Mouse (Mus musculus): ENCODE data around the gene Tmprss11a. TPM values are rescaled to one million over a fixed set of nuclear protein-coding genes. Genes with fewer than 3 reads are reported as not detected.

Tmprss11a gene
- not detected in 2 replicates for polyA plus RNA-seq (2011; ENCODE audit: insufficient read length, low read depth, missing spikeins)

GRCm38 (mm10) chr5:86468890-86469289 lies at the start of gene Tmprss11a:
Gene Tmprss11a, minus strand, starts transcription at chr5:86468990.
- no peak for TF ChIP-seq CTCF (IDR thresholded peaks at IDR 0.05; ENCODE audit: borderline replicate concordance, insufficient read depth, low read length)
- no peak for TF ChIP-seq POLR2A (IDR thresholded peaks at IDR 0.05; ENCODE audit: low read depth, low read length)
- no peaks in the 10 kb centered on the region for H3K4me1 ChIP-seq (ENCODE audit: control insufficient read depth, insufficient read depth, low read length)

GRCm38 (mm10) chr5:86518500-86518899 lies 49.7 kb upstream of the Tmprss11a start, which contains the start of gene Tmprss11g:
Gene Tmprss11g, minus strand, starts transcription at chr5:86518600.
- Histone ChIP-seq H3K4me3 (ENCODE audit: insufficient read depth, low read length) (no peak within 1 kb of the TSS), H3K4me1 (ENCODE audit: control insufficient read depth, insufficient read depth, low read length) (no peaks in the 10 kb centered on the region), H3K27ac (ENCODE audit: insufficient read depth, low read length) (no peak within 1 kb of the TSS)
- TF ChIP-seq CTCF (IDR thresholded peaks at IDR 0.05; ENCODE audit: borderline replicate concordance, insufficient read depth, low read length) (no peak), POLR2A (IDR thresholded peaks at IDR 0.05; ENCODE audit: low read depth, low read length) (no peak)

More at GRCm38 (mm10) chr5:86468890-86469289, at the start of gene Tmprss11a:
- Histone ChIP-seq H3K27ac (ENCODE audit: insufficient read depth, low read length) (no peak within 1 kb of the TSS), H3K4me3 (ENCODE audit: insufficient read depth, low read length) (no peak within 1 kb of the TSS)

- no peaks in the 10 kb centered on the region for H3K4me1 ChIP-seq (ENCODE audit: control insufficient read depth, insufficient read depth, low read length)
- H3K27ac ChIP-seq (ENCODE audit: insufficient read depth, low read length), result no peak overlapping the region
- TF ChIP-seq POLR2A (IDR thresholded peaks at IDR 0.05; ENCODE audit: low read depth, low read length), result no peak
- TF ChIP-seq CTCF (IDR thresholded peaks at IDR 0.05; ENCODE audit: borderline replicate concordance, insufficient read depth, low read length), result no peak
- H3K4me3 ChIP-seq (ENCODE audit: insufficient read depth, low read length), result no peak overlapping the region
Measured at GRCm38 (mm10) chr5:86511538-86511937, 42.7 kb upstream of the Tmprss11a start.

- TF ChIP-seq CTCF (IDR thresholded peaks at IDR 0.05; ENCODE audit: borderline replicate concordance, insufficient read depth, low read length) (no peak), POLR2A (IDR thresholded peaks at IDR 0.05; ENCODE audit: low read depth, low read length) (no peak)
- no peak overlapping the region for H3K4me3 ChIP-seq (ENCODE audit: insufficient read depth, low read length)
- no peak overlapping the region for H3K27ac ChIP-seq (ENCODE audit: insufficient read depth, low read length)
- H3K4me1 ChIP-seq (ENCODE audit: control insufficient read depth, insufficient read depth, low read length), result no peaks in the 10 kb centered on the region
Measured at GRCm38 (mm10) chr5:86493453-86493852, 24.7 kb upstream of the Tmprss11a start.

GRCm38 (mm10) chr5:86482562-86482961 lies 13.8 kb upstream of the Tmprss11a start:
- Histone ChIP-seq H3K27ac (ENCODE audit: insufficient read depth, low read length) (no peak overlapping the region), H3K4me3 (ENCODE audit: insufficient read depth, low read length) (no peak overlapping the region), H3K4me1 (ENCODE audit: control insufficient read depth, insufficient read depth, low read length) (no peaks in the 10 kb centered on the region)
- TF ChIP-seq POLR2A (IDR thresholded peaks at IDR 0.05; ENCODE audit: low read depth, low read length) (no peak), CTCF (IDR thresholded peaks at IDR 0.05; ENCODE audit: borderline replicate concordance, insufficient read depth, low read length) (no peak)

GRCm38 (mm10) chr5:86482031-86482430 lies 13.2 kb upstream of the Tmprss11a start:
- Histone ChIP-seq H3K4me3 (ENCODE audit: insufficient read depth, low read length) (no peak overlapping the region), H3K27ac (ENCODE audit: insufficient read depth, low read length) (no peak overlapping the region), H3K4me1 (ENCODE audit: control insufficient read depth, insufficient read depth, low read length) (no peaks in the 10 kb centered on the region)
- TF ChIP-seq POLR2A (IDR thresholded peaks at IDR 0.05; ENCODE audit: low read depth, low read length) (no peak), CTCF (IDR thresholded peaks at IDR 0.05; ENCODE audit: borderline replicate concordance, insufficient read depth, low read length) (no peak)

GRCm38 (mm10) chr5:86473859-86474258 lies 5.1 kb upstream of the Tmprss11a start:
- H3K4me1 ChIP-seq (ENCODE audit: control insufficient read depth, insufficient read depth, low read length), result no peaks in the 10 kb centered on the region
- no peak for TF ChIP-seq POLR2A (IDR thresholded peaks at IDR 0.05; ENCODE audit: low read depth, low read length)
- TF ChIP-seq CTCF (IDR thresholded peaks at IDR 0.05; ENCODE audit: borderline replicate concordance, insufficient read depth, low read length), result no peak
- no peak overlapping the region for H3K27ac ChIP-seq (ENCODE audit: insufficient read depth, low read length)
- H3K4me3 ChIP-seq (ENCODE audit: insufficient read depth, low read length), result no peak overlapping the region

GRCm38 (mm10) chr5:86439306-86439705 lies 29.5 kb downstream of the Tmprss11a start:
- Histone ChIP-seq H3K4me1 (ENCODE audit: control insufficient read depth, insufficient read depth, low read length) (no peaks in the 10 kb centered on the region), H3K4me3 (ENCODE audit: insufficient read depth, low read length) (no peak overlapping the region), H3K27ac (ENCODE audit: insufficient read depth, low read length) (no peak overlapping the region)
- TF ChIP-seq CTCF (IDR thresholded peaks at IDR 0.05; ENCODE audit: borderline replicate concordance, insufficient read depth, low read length) (no peak), POLR2A (IDR thresholded peaks at IDR 0.05; ENCODE audit: low read depth, low read length) (no peak)

GRCm38 (mm10) chr5:86438548-86438947 lies 30.2 kb downstream of the Tmprss11a start:
- Histone ChIP-seq H3K4me1 (ENCODE audit: control insufficient read depth, insufficient read depth, low read length) (no peaks in the 10 kb centered on the region), H3K4me3 (ENCODE audit: insufficient read depth, low read length) (no peak overlapping the region), H3K27ac (ENCODE audit: insufficient read depth, low read length) (no peak overlapping the region)
- no peak for TF ChIP-seq CTCF (IDR thresholded peaks at IDR 0.05; ENCODE audit: borderline replicate concordance, insufficient read depth, low read length)
- TF ChIP-seq POLR2A (IDR thresholded peaks at IDR 0.05; ENCODE audit: low read depth, low read length), result no peak

- no peak overlapping the region for H3K27ac ChIP-seq (ENCODE audit: insufficient read depth, low read length)
- TF ChIP-seq POLR2A (IDR thresholded peaks at IDR 0.05; ENCODE audit: low read depth, low read length) (no peak), CTCF (IDR thresholded peaks at IDR 0.05; ENCODE audit: borderline replicate concordance, insufficient read depth, low read length) (peak; percentile 17; the same call in 1 of the 2 replicates)
- no peak overlapping the region for H3K4me3 ChIP-seq (ENCODE audit: insufficient read depth, low read length)
- H3K4me1 ChIP-seq (ENCODE audit: control insufficient read depth, insufficient read depth, low read length), result no peaks in the 10 kb centered on the region
Measured at GRCm38 (mm10) chr5:86432697-86433096, 36.1 kb downstream of the Tmprss11a start.
